Mouse (Mus musculus): ENCODE measurements around the gene Pdcd7.

Pdcd7 gene

DNA sequence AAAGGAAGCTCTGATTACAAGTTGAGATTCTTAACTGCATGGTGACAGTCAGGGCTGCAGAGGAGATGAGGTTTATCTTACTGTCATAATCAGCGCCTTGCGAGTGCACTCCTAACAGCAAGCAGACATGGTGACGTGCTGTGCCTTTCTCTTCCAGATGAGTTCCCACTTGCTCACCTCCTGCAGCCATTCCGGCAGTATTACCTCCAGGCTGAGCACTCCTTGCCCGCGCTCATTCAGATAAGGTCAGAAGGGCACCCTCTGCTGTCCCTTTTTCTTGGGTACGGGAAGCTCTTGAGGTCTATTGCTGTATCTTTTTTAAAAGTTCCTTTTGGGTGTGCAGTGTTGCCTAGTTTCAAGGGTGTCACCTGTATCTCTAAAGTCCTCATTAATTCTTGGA lies 10.7 kb downstream of the Pdcd7 start:
- no peak for DNase-seq (ENCODE audit: low read depth, low spot score)

GRCm38 (mm10) chr9:65356971-65357370 lies 11.1 kb downstream of the Pdcd7 start:
- no peak for DNase-seq (ENCODE audit: low read depth, low spot score)

DNA sequence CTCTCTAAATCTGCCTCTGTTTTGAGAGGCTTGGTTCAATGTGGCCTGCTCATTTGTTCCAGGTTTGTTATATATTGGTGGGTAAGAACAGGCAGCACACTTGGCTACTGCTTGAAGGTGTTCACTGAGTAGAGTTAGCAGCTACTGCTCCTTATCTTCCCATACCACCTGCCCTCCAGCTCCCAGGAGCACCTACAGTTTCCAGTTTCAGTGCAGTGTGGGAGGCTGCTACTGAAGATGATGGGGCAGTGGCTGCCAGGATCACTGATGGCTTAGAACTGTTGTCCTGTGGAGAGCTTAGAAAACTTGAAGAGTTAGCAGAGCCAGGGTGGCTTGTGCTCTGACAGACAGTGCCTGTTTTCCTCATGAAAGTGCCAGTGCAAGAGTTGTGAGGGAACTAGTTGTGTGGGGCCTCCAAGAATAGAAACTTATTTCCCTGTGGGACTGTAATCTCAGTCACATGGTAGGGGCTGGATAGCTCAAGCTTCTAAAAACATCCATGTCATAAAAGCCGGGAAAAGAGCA lies 13.1 kb downstream of the Pdcd7 start:
- no peak for DNase-seq (ENCODE audit: low read depth, low spot score)

DNA sequence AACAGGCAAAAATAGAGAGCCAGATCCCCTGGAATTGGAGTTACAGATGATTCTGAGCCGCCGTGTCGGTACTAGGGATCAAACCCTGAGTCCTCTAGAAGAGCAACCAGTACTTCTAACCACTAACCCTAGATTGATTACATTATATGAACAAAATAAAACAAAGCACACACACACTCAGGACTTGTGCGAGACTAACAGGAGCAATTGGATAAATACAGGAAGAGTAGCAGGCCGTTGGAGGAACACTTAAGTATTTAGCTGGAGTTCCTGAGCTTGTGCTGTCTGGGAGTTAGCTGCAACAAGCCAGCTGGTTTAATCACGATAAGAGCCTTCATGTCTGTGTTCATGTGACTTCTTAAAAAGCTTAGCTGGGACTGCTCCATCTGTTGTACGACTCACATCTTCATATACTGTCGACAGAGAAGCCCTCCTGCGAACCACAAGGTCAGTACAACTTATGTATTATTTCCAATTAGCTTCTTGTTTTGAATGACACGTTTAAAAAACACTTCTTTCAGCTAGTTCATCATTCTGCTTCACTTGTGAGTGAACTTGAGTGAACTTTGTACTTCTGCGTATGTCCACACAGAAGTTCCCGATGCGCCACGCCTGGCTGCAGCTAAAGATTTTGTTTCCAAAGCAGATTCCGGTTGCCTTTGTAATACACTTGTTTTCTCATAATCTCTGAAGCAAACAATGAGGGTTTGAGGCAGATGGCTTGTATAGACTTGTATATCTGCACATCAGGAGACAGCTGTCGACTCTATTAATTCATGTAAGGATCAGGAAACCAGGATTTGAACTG lies 14.9 kb downstream of the Pdcd7 start, which contains the start of gene Ubap1l:
Gene Ubap1l, plus strand, starts transcription at position 401 of the 808 bp plus-strand sequence.
- no peak for DNase-seq (ENCODE audit: low read depth, low spot score)

- DNase-seq (ENCODE audit: low read depth, low spot score) = no peak
These were observed 17.8 kb downstream of the Pdcd7 start for GRCm38 (mm10) chr9:65363684-65364083.

- DNase-seq (ENCODE audit: low read depth, low spot score) = no peak
These were observed 19.8 kb downstream of the Pdcd7 start for GRCm38 (mm10) chr9:65365721-65366120.

- no peak for DNase-seq (ENCODE audit: low read depth, low spot score)
These were observed 25.9 kb downstream of the Pdcd7 start for GRCm38 (mm10) chr9:65371756-65372155.

DNA sequence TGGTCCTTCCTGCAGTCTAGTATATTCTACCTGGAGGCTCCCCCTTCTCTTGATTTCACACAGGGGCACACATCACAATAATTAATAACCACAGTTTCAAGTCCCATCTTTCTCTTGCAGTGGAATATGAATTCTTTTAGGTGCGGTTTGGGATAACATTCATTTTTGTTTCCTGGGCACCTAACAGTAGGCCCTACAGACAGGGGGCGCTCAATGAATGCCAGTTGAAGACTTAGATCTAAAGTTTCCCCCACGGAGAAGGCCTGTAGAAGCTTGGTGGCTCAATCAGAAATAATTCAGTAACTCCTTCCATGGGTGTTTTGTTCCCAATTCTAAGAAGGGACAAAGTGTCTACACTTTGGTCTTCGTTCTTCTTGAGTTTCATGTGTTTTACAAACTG lies 26.5 kb downstream of the Pdcd7 start:
- no peak for DNase-seq (ENCODE audit: low read depth, low spot score)

- DNase-seq (ENCODE audit: low read depth, low spot score) = no peak
These were observed 28.7 kb downstream of the Pdcd7 start for GRCm38 (mm10) chr9:65374468-65375162.

GRCm38 (mm10) chr9:65375163-65375934 lies 29.4 kb downstream of the Pdcd7 start:
- DNase-seq (ENCODE audit: low read depth, low spot score) = no peak

- no peak for DNase-seq (ENCODE audit: low read depth, low spot score)
These were observed 35.2 kb downstream of the Pdcd7 start for GRCm38 (mm10) chr9:65381017-65381590.

DNA sequence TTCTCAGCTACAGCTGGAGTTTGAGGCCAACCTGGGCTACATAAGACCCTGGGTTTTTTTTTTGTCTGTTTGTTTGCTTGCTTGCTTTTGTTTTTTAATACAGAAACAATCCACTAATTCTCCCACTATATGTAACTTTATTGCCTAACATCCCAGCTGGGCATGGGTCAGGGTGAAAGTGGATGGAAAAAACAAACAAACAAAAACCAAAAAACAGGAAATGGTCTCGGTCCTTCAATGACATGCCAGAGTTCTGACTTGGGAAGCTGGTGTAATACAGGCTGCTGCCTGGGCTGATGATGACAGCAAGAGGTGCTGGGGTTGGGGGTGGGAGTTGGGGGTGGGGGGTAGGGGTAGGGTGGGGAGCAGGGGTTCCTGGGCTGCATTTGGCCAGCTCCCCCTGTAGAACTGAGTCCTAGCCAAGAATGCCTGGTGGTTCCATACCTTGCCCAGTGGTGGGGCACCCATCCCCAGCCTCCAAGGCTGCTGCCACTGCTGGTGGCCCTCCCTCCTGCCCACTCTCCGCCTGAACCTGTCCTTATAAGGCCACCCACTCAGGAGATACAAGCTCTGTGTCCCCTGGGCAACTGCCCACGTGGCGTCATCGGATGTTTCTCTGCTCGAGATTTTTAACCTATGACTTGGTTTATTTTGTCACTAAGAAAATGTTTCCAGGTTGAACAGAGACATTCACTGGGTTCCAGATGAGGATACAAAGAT lies 36.3 kb downstream of the Pdcd7 start:
- no peak for DNase-seq (ENCODE audit: low read depth, low spot score)

DNA sequence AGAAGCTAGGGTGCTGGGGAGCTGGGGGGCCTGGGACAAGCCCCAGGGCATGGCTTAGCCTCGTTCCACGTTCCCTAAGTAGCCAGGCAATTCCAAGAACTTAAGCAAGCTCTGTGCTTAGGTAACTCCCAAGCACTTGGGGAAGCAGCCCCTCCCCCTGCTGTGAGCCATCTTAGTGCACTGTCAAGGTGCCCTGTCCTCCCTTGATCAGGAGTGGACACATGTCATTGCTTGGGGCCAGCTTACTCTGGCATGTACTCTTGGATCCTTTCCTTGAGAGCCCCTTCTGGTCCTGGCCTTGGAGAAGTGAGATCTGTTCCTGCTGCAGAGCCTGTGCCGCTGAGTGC lies 36.8 kb downstream of the Pdcd7 start:
- no peak for DNase-seq (ENCODE audit: low read depth, low spot score)

- no peak for DNase-seq (ENCODE audit: low read depth, low spot score)
These were observed 38.4 kb downstream of the Pdcd7 start for GRCm38 (mm10) chr9:65384276-65384675.

GRCm38 (mm10) chr9:65386373-65387140 lies 40.7 kb downstream of the Pdcd7 start:
- no peak for DNase-seq (ENCODE audit: low read depth, low spot score)

DNA sequence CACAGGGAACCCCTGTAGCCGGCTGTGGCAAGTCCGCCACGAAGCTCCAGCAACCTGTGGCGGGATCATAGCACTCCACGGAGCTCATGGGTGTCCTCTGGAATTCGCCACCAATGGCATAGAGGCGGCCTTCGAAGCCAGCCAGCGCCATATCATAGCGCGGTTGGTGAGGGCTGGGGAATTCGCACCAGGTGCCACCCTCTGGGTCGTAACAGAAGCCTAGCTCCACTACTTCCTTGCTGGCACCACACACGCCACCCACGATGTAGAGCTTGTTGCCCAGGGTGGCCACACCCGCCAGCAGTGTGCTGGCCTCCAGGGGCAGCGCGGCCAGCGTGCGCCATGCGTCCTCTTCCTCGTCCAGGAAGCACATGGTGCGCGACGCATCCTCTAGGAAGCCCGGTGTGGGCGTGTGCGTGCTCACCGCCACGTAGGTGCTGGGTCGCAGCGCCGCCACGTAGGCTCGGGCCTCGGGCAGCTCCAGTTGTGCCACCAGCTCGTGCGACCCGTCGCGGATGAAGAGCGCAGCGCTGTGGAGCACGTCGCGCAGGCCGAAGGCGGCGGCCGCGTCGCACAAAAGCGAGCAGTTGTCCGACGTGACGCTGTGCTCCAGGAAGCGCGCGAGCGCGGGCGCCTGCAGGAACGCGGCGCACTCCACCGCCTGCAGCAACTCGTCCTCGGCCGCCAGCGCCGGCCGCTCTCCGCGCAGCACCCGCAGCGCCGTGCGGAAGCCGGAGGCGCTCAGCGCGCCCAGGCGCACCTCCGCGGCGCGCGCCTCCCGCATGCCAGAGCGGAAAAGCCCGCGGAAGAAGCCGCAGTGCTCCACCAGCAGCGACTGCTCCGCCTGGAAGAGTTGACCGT lies 45.1 kb downstream of the Pdcd7 start:
- DNase-seq (ENCODE audit: low read depth, low spot score) = peak; percentile 16

DNA sequence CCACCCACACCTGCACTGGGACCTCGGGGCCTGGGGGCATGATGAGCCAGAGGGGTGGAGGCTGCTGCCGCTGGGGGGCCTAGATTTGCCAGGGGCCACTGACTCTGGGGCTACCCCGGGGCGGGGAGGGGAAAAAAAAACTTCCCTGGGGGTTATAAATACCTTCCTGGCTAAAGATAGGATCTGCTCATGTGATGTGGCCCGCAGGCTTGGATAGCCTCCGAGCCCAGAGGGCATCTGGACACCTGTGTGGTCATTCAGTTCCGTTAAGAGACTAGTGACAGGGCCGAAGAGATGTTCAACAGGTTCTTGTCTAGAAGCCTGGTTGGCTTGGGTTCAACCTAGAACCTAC lies 45.7 kb downstream of the Pdcd7 start, which contains the start of gene Kbtbd13:
Gene Kbtbd13, minus strand, starts transcription at position 40 of the 352 bp plus-strand sequence.
- no peak for DNase-seq (ENCODE audit: low read depth, low spot score)

GRCm38 (mm10) chr9:65392638-65393364 lies 46.9 kb downstream of the Pdcd7 start:
- DNase-seq (ENCODE audit: low read depth, low spot score) = peak; percentile 57

DNA sequence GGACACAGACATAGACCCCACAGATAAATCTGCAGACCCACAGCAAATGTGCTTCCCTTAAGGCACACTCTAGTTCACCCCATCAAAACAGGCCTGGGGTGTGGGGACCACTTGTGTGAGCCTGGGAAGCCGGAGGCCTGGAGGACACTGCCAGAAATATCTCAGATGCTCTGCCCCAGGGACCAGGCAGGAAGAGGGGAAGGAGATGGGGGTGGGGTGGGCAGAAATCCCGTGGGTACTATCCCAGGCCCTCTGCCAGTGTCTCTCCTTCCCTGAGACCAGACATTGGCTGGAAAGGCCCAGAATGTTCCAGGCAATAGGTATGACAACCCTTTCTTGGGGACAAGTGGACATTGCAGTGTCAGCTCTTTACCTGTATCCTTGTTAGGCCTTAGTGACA lies 47.7 kb downstream of the Pdcd7 start:
- no peak for DNase-seq (ENCODE audit: low read depth, low spot score)

All from embryo, embryonic 11.5 days (tissue).